Mouse (Mus musculus) brain, embryonic 18.5 days (tissue): ENCODE measurements around the gene Ltf.

ENCODE experiments used
- DNase-seq: peaks from one replicate; pipeline ENCODE4 v3.0.0-alpha.2; 2012; ENCODE audit warnings: low read depth, low spot score

Ltf gene

GRCm38 (mm10) chr9:111086995-111087606, 68.0 kb downstream of the Ltf start:
- no peak for DNase-seq

GRCm38 (mm10) chr9:111087960-111088359, 68.9 kb downstream of the Ltf start:
- DNase-seq: no peak

- DNase-seq: no peak
Measured at GRCm38 (mm10) chr9:111088886-111089285, 69.8 kb downstream of the Ltf start.
